In the genomic region with DNA sequence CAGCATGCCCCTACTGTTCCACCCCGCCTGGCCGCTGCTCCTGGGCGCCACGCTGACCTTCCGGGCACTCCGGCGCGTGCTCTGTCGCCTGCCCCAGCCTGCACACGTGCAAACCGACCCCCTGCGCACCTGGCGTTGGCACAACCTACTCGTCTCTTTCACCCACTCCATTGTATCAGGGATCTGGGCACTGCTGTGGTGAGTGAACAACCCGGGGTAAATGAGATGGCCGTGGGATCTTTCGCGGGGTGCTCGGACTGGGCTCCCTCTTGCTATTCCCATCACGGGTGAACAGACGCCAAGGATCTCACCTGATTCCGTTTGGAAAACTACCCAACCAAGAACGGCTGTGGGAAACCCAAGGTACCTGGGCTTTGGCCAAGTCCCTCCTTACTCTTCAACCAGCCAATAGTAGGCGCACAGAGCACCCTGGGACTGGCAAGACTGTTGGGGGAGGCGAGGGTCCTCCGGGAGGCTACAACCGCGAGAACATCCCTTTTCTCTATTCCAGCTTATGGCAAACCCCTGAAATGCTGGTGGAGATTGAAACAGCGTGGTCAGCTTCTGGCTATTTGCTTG, we compare ENCODE assay signal across 9 mouse cellular contexts. TPM values are rescaled to one million over a fixed set of nuclear protein-coding genes. Genes with fewer than 3 reads are reported as not detected.
A peak's percentile ranks its signal among the peaks of the same experiment; 100 is the strongest.
DNase-seq lines count a peak whose midpoint lies in the region; ATAC-seq and TF ChIP-seq lines count a peak whose summit lies in the region.
"Had no signal": no experiment of that assay in that cellular context is flagged by ENCODE, and none has a peak within 500 bp of the region (broad histone marks: within the 10 kb centered on the region; RNA-seq: fewer than 3 reads in every experiment).

No protein-coding gene starts in this region.

- peaks cover 5% of the 10 kb centered on the region for H3K4me1 ChIP-seq in cerebellum, adult 2 months (ENCODE audit: control insufficient read depth, insufficient read depth, low read length)
- H3K4me1 ChIP-seq in embryonic facial prominence, embryonic 14.5 days (ENCODE audit: control insufficient read depth, insufficient read depth, low read length): peaks cover 21% of the 10 kb centered on the region
- H3K4me1 ChIP-seq in hindbrain, embryonic 11.5 days (replicated peaks; ENCODE audit: control insufficient read depth, insufficient read depth, low read length): peaks cover 22% of the 10 kb centered on the region

- peak overlapping the region; percentile 86 for H3K9ac ChIP-seq in embryonic facial prominence, embryonic 14.5 days (ENCODE audit: low read depth, low read length)
- peak overlapping the region; percentile 68 for H3K9ac ChIP-seq in hindbrain, embryonic 11.5 days (ENCODE audit: low read depth, low read length)

- peaks cover 33% of the 10 kb centered on the region for H3K36me3 ChIP-seq in embryonic facial prominence, embryonic 14.5 days (ENCODE audit: control insufficient read depth, insufficient read depth, low read length)
- peaks cover 9% of the 10 kb centered on the region; the same call in 1 of the 2 replicates for H3K36me3 ChIP-seq in hindbrain, embryonic 11.5 days (ENCODE audit: control insufficient read depth, insufficient read depth, low read length)

- no peak overlapping the region for H3K27ac ChIP-seq in cerebellum, adult 2 months (ENCODE audit: insufficient read depth, low read length)
- peak overlapping the region; percentile 97 for H3K27ac ChIP-seq in embryonic facial prominence, embryonic 14.5 days (replicated peaks; ENCODE audit: low read depth, low read length)
- peak overlapping the region; percentile 91 for H3K27ac ChIP-seq in hindbrain, embryonic 11.5 days (ENCODE audit: low read depth, low read length)

- no peak for ATAC-seq in cerebellum, adult (ENCODE audit: insufficient number of reproducible peaks, low FRiP score, low TSS enrichment)
- ATAC-seq in embryonic facial prominence, embryonic 14.5 days (ENCODE audit: low read depth): peak; percentile 9; the same call in 1 of the 2 replicates
- ATAC-seq in hindbrain, embryonic 11.5 days (ENCODE audit: low FRiP score): peak; percentile 17; the same call in 1 of the 2 replicates

- H3K9me3 ChIP-seq in embryonic facial prominence, embryonic 14.5 days (ENCODE audit: control insufficient read depth, low read length): no peaks in the 10 kb centered on the region
- H3K9me3 ChIP-seq in hindbrain, embryonic 11.5 days (ENCODE audit: control insufficient read depth, low read length): no peaks in the 10 kb centered on the region

- TF ChIP-seq CTCF in cerebellum, adult 2 months (IDR thresholded peaks at IDR 0.05; ENCODE audit: borderline replicate concordance, insufficient read depth, low read depth, low read length): no peak

- WGBS in cerebellum, adult 2 months: 15% methylated on average over 29 of the region's 29 CpGs
- WGBS in embryonic facial prominence, embryonic 14.5 days: under 1% methylated on average over 27 of the region's 29 CpGs
- WGBS in hindbrain, embryonic 11.5 days: 2% methylated on average over 29 of the region's 29 CpGs

- H3K27me3 ChIP-seq in cerebellum, adult 2 months (ENCODE audit: control insufficient read depth, insufficient read depth, low read length): no peaks in the 10 kb centered on the region
- no peaks in the 10 kb centered on the region for H3K27me3 ChIP-seq in embryonic facial prominence, embryonic 14.5 days (replicated peaks; ENCODE audit: control insufficient read depth, insufficient read depth, low read length)
- no peaks in the 10 kb centered on the region for H3K27me3 ChIP-seq in hindbrain, embryonic 11.5 days (ENCODE audit: control insufficient read depth, insufficient read depth, low read length)
- H3K27me3 ChIP-seq: Patski had no signal

- peak overlapping the region; percentile 98 for H3K4me2 ChIP-seq in embryonic facial prominence, embryonic 14.5 days (ENCODE audit: low read depth, low read length)
- peak overlapping the region; percentile 91 for H3K4me2 ChIP-seq in hindbrain, embryonic 11.5 days (replicated peaks; ENCODE audit: low read depth, low read length)

- peak overlapping the region; percentile 45 for H3K4me3 ChIP-seq in cerebellum, adult 2 months (replicated peaks; ENCODE audit: insufficient read depth, low read depth, low read length)
- peak overlapping the region; percentile 70 for H3K4me3 ChIP-seq in embryonic facial prominence, embryonic 14.5 days (ENCODE audit: low read depth, low read length)
- H3K4me3 ChIP-seq in hindbrain, embryonic 11.5 days (ENCODE audit: low read depth, low read length): peak overlapping the region; percentile 53

- no peak for TF ChIP-seq POLR2A in cerebellum, adult 2 months (IDR thresholded peaks at IDR 0.05; ENCODE audit: borderline replicate concordance, insufficient read depth, low read length)

- intact Hi-C loops in left cerebral cortex, postnatal 14 days (cut with DNase I): loop anchor here (1.0 to 5.0 kb wide), 3 partner anchors 119 to 197 kb away; a partner anchor contains a TSS

- DNase-seq in cerebellum, adult 2 months: peak; percentile 49 to 51
- peak; percentile 93 for DNase-seq in R1 (ENCODE audit: low read depth, low spot score)
- peak; percentile 93 for DNase-seq in embryonic facial prominence, embryonic 14.5 days (ENCODE audit: low spot score)
- peak; percentile 60 for DNase-seq in hindbrain, embryonic 11.5 days (ENCODE audit: low spot score)
- DNase-seq in left cerebral cortex, postnatal 14 days (ENCODE audit: low spot score in 2 of 2): peak; percentile 71 to 82
- peak; percentile 65 for DNase-seq in mesoderm, embryonic 11.5 days (ENCODE audit: low read depth, low spot score)
- DNase-seq in testis, postnatal 14 days (ENCODE audit: low spot score): peak; percentile 76

RNA-seq across cellular contexts. Expression of a gene that starts 2.4 kb away (rescaled TPM):
- polyA plus RNA-seq in cerebellum, adult 2 months (2012; rRNA removed): 147 and 158 TPM in 2 replicates
- 22.2 and 23.8 TPM in 2 replicates for polyA plus RNA-seq in embryonic facial prominence, embryonic 14.5 days (2014; fragmentation: Nextera tagmentation; extraction: Ambion mirVana)
- polyA plus RNA-seq in hindbrain, embryonic 11.5 days (2014; fragmentation: Nextera tagmentation; extraction: Ambion mirVana): 6.8 and 9.5 TPM in 2 replicates
- total RNA-seq in left cerebral cortex, postnatal 14 days (2021): 10 to 100 TPM; 27.4 to 29.6 TPM

RNA-seq across cellular contexts. Expression of a gene that starts 2.5 kb away (rescaled TPM):
- 4.8 and 5.8 TPM in 2 replicates for polyA plus RNA-seq in cerebellum, adult 2 months (2012; rRNA removed)
- polyA plus RNA-seq in embryonic facial prominence, embryonic 14.5 days (2014; fragmentation: Nextera tagmentation; extraction: Ambion mirVana): 10.8 and 12.6 TPM in 2 replicates
- 5.2 and 7.0 TPM in 2 replicates for polyA plus RNA-seq in hindbrain, embryonic 11.5 days (2014; fragmentation: Nextera tagmentation; extraction: Ambion mirVana)
- 1 to 10 TPM; 3.3 to 3.5 TPM for total RNA-seq in left cerebral cortex, postnatal 14 days (2021)

RNA-seq across cellular contexts. Expression of a gene that starts 4.4 kb away (rescaled TPM):
- 1,121 and 1,182 TPM in 2 replicates for polyA plus RNA-seq in cerebellum, adult 2 months (2012; rRNA removed)
- polyA plus RNA-seq in embryonic facial prominence, embryonic 14.5 days (2014; fragmentation: Nextera tagmentation; extraction: Ambion mirVana): 1,626 and 1,746 TPM in 2 replicates
- 1,168 and 1,191 TPM in 2 replicates for polyA plus RNA-seq in hindbrain, embryonic 11.5 days (2014; fragmentation: Nextera tagmentation; extraction: Ambion mirVana)
- total RNA-seq in left cerebral cortex, postnatal 14 days (2021): 100 to 1,000 TPM; 643 to 660 TPM

RNA-seq across cellular contexts. Expression of a gene that starts 9.3 kb away (rescaled TPM):
- polyA plus RNA-seq in cerebellum, adult 2 months (2012; rRNA removed): 36.6 and 38.1 TPM in 2 replicates
- polyA plus RNA-seq in embryonic facial prominence, embryonic 14.5 days (2014; fragmentation: Nextera tagmentation; extraction: Ambion mirVana): 136 and 156 TPM in 2 replicates
- 57.7 and 69.3 TPM in 2 replicates for polyA plus RNA-seq in hindbrain, embryonic 11.5 days (2014; fragmentation: Nextera tagmentation; extraction: Ambion mirVana)
- total RNA-seq in left cerebral cortex, postnatal 14 days (2021): 10 to 100 TPM; 32.6 to 34.5 TPM

RNA-seq across cellular contexts. Expression of a gene that starts 13.6 kb away (rescaled TPM):
- 21.6 and 22.3 TPM in 2 replicates for polyA plus RNA-seq in cerebellum, adult 2 months (2012; rRNA removed)
- polyA plus RNA-seq in embryonic facial prominence, embryonic 14.5 days (2014; fragmentation: Nextera tagmentation; extraction: Ambion mirVana): 52.4 and 60.8 TPM in 2 replicates
- 73.6 and 92.0 TPM in 2 replicates for polyA plus RNA-seq in hindbrain, embryonic 11.5 days (2014; fragmentation: Nextera tagmentation; extraction: Ambion mirVana)
- 10 to 100 TPM; 20.7 to 23.3 TPM for total RNA-seq in left cerebral cortex, postnatal 14 days (2021)
